Mouse (Mus musculus): Measurements from ENCODE around the gene Gm20521.

DNA sequence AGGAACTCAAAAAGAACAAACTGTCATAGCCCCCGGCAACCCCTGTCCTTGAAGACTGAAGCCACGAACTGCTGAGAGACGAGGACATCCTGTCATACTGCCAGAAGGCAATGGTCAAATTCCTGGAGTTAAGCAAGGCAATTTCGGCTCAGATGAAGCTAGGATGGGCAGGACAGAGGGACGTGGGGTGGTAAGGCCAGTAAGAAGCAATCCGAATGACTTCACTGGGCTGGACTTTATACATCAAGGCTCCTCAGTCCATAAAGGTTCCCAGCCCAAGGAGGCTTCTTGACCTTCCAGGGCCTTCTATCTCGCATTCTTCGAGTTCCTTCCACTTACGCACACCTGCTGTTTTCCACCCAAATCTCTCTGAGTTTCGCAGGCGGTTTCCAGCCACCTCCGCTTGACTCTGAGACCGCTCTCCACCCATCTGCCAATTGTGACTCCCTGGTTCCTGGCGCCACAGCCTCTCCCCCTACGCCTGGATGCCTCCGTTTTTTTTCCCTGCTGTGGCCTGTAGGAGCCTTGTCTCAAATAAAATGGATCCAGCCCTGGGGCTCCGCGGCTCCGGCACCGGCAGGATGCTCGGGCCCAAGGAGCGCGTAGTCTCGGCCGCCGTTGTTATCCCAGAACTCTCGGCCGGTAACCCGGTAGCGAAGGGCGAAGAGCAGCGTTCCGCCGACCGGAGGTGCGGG lies 7.2 kb upstream of the Gm20521 start:
- TF ChIP-seq CTCF (IDR thresholded peaks at IDR 0.05; ENCODE audit: control insufficient read depth, insufficient read depth, low read length) (no peak), POLR2A (IDR thresholded peaks at IDR 0.05; ENCODE audit: borderline replicate concordance, control insufficient read depth, low read depth, low read length) (no peak)
